Mouse (Mus musculus) limb, embryonic 14.5 days (tissue): ENCODE measurements around the gene 4930522H14Rik. TPM values are rescaled to one million over a fixed set of nuclear protein-coding genes. Genes with fewer than 3 reads are reported as not detected.

Experiments
- ATAC-seq: fragments of 200-750 bp; cut with Nextera tagmentation; 2 replicates; pipeline ENCODE4 v1.8.0; 2017; ENCODE audit warnings: low read depth, moderate number of reproducible peaks, moderate TSS enrichment; ENCODE audit not compliant: low FRiP score
- DNase-seq: peaks from one replicate; pipeline ENCODE4 v3.0.0-alpha.2; 2015; ENCODE audit warnings: low spot score
- H3K27ac ChIP-seq: fragments of 300-500 bp; sonication (generic); replicated peaks from 2 replicates; pipeline ENCODE4 v1.5.1; 2014; ENCODE audit warnings: low read depth, mild to moderate bottlenecking, low read length, moderate library complexity, mixed read lengths
- H3K27me3 ChIP-seq: fragments of 300-500 bp; sonication (generic); 2 replicates; pipeline ENCODE4 v1.6.1; 2014; ENCODE audit warnings: low read length, mixed read lengths; ENCODE audit not compliant: control insufficient read depth, insufficient read depth
- H3K36me3 ChIP-seq: fragments of 300-500 bp; sonication (generic); 2 replicates; pipeline ENCODE4 v1.6.1; 2014; ENCODE audit warnings: mild to moderate bottlenecking, low read length, moderate library complexity, mixed read lengths; ENCODE audit not compliant: control insufficient read depth, insufficient read depth
- H3K4me1 ChIP-seq: fragments of 300-500 bp; sonication (generic); 2 replicates; pipeline ENCODE4 v1.6.1; 2014; ENCODE audit warnings: antibody characterized with exemption, low read length, mixed read lengths; ENCODE audit not compliant: control insufficient read depth, insufficient read depth
- H3K4me2 ChIP-seq: fragments of 300-500 bp; sonication (generic); replicated peaks from 2 replicates; pipeline ENCODE4 v1.6.1; 2014; ENCODE audit warnings: low read depth, mild to moderate bottlenecking, low read length, moderate library complexity; ENCODE audit not compliant: severe bottlenecking
- H3K4me3 ChIP-seq: fragments of 300-500 bp; sonication (generic); replicated peaks from 2 replicates; pipeline ENCODE4 v1.5.1; 2014; ENCODE audit warnings: low read length
- H3K9ac ChIP-seq: fragments of 300-500 bp; sonication (generic); 2 replicates; pipeline ENCODE4 v1.6.1; 2014; ENCODE audit warnings: mild to moderate bottlenecking, low read depth, low read length, moderate library complexity; ENCODE audit not compliant: severe bottlenecking
- H3K9me3 ChIP-seq: fragments of 300-500 bp; sonication (generic); 2 replicates; pipeline ENCODE4 v1.6.1; 2016; ENCODE audit warnings: low read length; ENCODE audit not compliant: control insufficient read depth
- POLR2A ChIP-seq: fragments of 200-500 bp; IDR thresholded peaks from 2 replicates; pipeline ENCODE4 v1.8.0; 2012; ENCODE audit warnings: inconsistent platforms, mild to moderate bottlenecking, moderate library complexity, borderline replicate concordance; ENCODE audit not compliant: insufficient read depth, insufficient read length; ENCODE audit errors: extremely low read depth
- WGBS: fragments of 180-500 bp; shearing (Covaris S2); extraction: QIAGEN DNeasy Blood & Tissue Kit; methylation state at CpG from one replicate; pipeline ENCODE4 v1.1.7; 2014; 5-methylcytosine and 5-hydroxymethylcytosine counted together
- polyA plus RNA-seq, 2 experiments: library from polyadenylated mRNA; depleted of rRNA in 1 of 2; stranded (reverse) in 1 of 2; unstranded in 1 of 2; fragments of >200 nt; fragmentation: Nextera tagmentation in 1 of 2; extraction: Ambion mirVana in 1 of 2; gene quantifications; 2 replicates each; pipeline versions ENCODE4 v1.2.1 to v1.2.3; 2012 to 2014

Gene 4930522H14Rik
- polyA plus RNA-seq, 2 experiments: not detected

GRCm38 (mm10) chr4:109460421-109461179 is 70.5 kb downstream of the 4930522H14Rik start:
- H3K4me1 ChIP-seq: peaks cover 12% of the 10 kb centered on the region
- no peak overlapping the region for H3K9ac ChIP-seq
- H3K36me3 ChIP-seq: peaks cover 3% of the 10 kb centered on the region
- no peak overlapping the region for H3K4me2 ChIP-seq
- no peaks in the 10 kb centered on the region for H3K9me3 ChIP-seq
- no peak for TF ChIP-seq POLR2A
- no peaks in the 10 kb centered on the region for H3K27me3 ChIP-seq
- WGBS: 28% methylated on average over 3 of the region's 3 CpGs
- ATAC-seq: peak; percentile 95
- H3K4me3 ChIP-seq: no peak overlapping the region
- H3K27ac ChIP-seq: peak overlapping the region; percentile 79
- peak; percentile 89 for DNase-seq

GRCm38 (mm10) chr4:109456821-109457220 is 74.3 kb downstream of the 4930522H14Rik start:
- TF ChIP-seq POLR2A: no peak
- 88% methylated on average over 6 of the region's 6 CpGs for WGBS

More at GRCm38 (mm10) chr4:109456821-109457220, 74.3 kb downstream of the 4930522H14Rik start:
- no peaks in the 10 kb centered on the region for H3K27me3 ChIP-seq
- H3K4me3 ChIP-seq: no peak overlapping the region
- H3K27ac ChIP-seq: no peak overlapping the region
- H3K36me3 ChIP-seq: peaks cover 24% of the 10 kb centered on the region
- DNase-seq (no peak), ATAC-seq (no peak)
- no peak overlapping the region for H3K4me2 ChIP-seq
- H3K4me1 ChIP-seq: peaks cover 12% of the 10 kb centered on the region
- H3K9ac ChIP-seq: no peak overlapping the region
- no peaks in the 10 kb centered on the region for H3K9me3 ChIP-seq

Other genes starting within 250 kb of the 4930522H14Rik start
- gene Ttc39a, start 124.7 kb downstream of the 4930522H14Rik start, polyA plus RNA-seq (2012; rRNA removed): 5.4 and 6.0 TPM in 2 replicates
- 4.0 and 4.3 TPM in 2 replicates for gene Ttc39a, start 124.7 kb downstream of the 4930522H14Rik start, polyA plus RNA-seq (2014; fragmentation: Nextera tagmentation; extraction: Ambion mirVana)
- 39.3 and 43.6 TPM in 2 replicates for gene Rnf11, start 46.6 kb downstream of the 4930522H14Rik start, polyA plus RNA-seq (2012; rRNA removed)
- 67.0 and 71.7 TPM in 2 replicates for gene Rnf11, start 46.6 kb downstream of the 4930522H14Rik start, polyA plus RNA-seq (2014; fragmentation: Nextera tagmentation; extraction: Ambion mirVana)
- gene Cdkn2c, start 135.9 kb upstream of the 4930522H14Rik start, polyA plus RNA-seq (2012; rRNA removed): 12.6 and 14.5 TPM in 2 replicates
- gene Cdkn2c, start 135.9 kb upstream of the 4930522H14Rik start, polyA plus RNA-seq (2014; fragmentation: Nextera tagmentation; extraction: Ambion mirVana): 11.8 and 13.4 TPM in 2 replicates
- 14.2 and 16.8 TPM in 2 replicates for gene Faf1, start 145.3 kb upstream of the 4930522H14Rik start, polyA plus RNA-seq (2012; rRNA removed)
- 32.2 and 33.0 TPM in 2 replicates for gene Faf1, start 145.3 kb upstream of the 4930522H14Rik start, polyA plus RNA-seq (2014; fragmentation: Nextera tagmentation; extraction: Ambion mirVana)